Mouse (Mus musculus): ENCODE measurements around the gene Ugt8a. TPM values are rescaled to one million over a fixed set of nuclear protein-coding genes. Genes with fewer than 3 reads are reported as not detected.

Gene Ugt8a
- polyA plus RNA-seq, 1 experiment from 2014 or later = 0.39 TPM

- DNase-seq = no peak
- Histone ChIP-seq H3K27ac (ENCODE audit: low read depth) (no peak overlapping the region), H3K27me3 (ENCODE audit: insufficient read depth, low read length) (no peaks in the 10 kb centered on the region), H3K4me3 (ENCODE audit: low read depth, low read length) (no peak overlapping the region), H3K4me1 (ENCODE audit: insufficient read depth) (no peaks in the 10 kb centered on the region), H3K36me3 (replicated peaks; ENCODE audit: insufficient read depth, low read length) (no peaks in the 10 kb centered on the region), H3K9ac (replicated peaks) (no peak overlapping the region), H3K4me2 (ENCODE audit: low read depth, low read length) (no peak overlapping the region), H3K9me3 (ENCODE audit: low read length) (no peaks in the 10 kb centered on the region)
- no peak for ATAC-seq
- 74% methylated on average over 4 of the region's 4 CpGs for WGBS (ENCODE audit: insufficient replicate concordance)
- no peak for TF ChIP-seq EP300 (IDR thresholded peaks at IDR 0.05; ENCODE audit: low read depth)
- TF ChIP-seq CTCF (IDR thresholded peaks at IDR 0.05; ENCODE audit: low read depth) = no peak
These were observed 110.4 kb downstream of the Ugt8a start for GRCm38 (mm10) chr3:125828051-125828450.

DNA sequence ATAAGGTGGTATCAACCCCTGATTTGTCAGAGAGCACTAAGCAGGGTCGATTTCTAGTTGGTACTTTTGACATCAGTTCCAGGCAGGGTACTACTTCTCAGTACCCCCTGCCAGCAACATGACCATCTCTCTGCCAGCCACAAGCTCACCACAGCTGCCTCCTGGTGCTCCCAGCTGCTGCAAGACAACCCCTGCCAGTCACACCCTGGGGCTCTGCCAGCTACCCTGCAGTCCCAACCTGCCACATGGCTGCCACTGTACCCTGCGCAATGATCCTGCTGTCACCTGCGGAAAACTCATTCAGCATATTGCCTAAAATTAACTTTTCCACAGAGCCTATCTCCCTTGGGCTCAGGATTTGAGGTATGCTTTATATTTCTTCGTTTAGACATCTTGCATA lies 111.2 kb downstream of the Ugt8a start:
- ATAC-seq = no peak
- Histone ChIP-seq H3K9me3 (ENCODE audit: low read length) (no peaks in the 10 kb centered on the region), H3K36me3 (replicated peaks; ENCODE audit: insufficient read depth, low read length) (no peaks in the 10 kb centered on the region), H3K9ac (replicated peaks) (no peak overlapping the region), H3K4me2 (ENCODE audit: low read depth, low read length) (no peak overlapping the region), H3K4me3 (ENCODE audit: low read depth, low read length) (no peak overlapping the region), H3K27me3 (ENCODE audit: insufficient read depth, low read length) (no peaks in the 10 kb centered on the region), H3K27ac (ENCODE audit: low read depth) (no peak overlapping the region), H3K4me1 (ENCODE audit: insufficient read depth) (no peaks in the 10 kb centered on the region)
- TF ChIP-seq EP300 (IDR thresholded peaks at IDR 0.05; ENCODE audit: low read depth) = no peak
- no peak for TF ChIP-seq CTCF (IDR thresholded peaks at IDR 0.05; ENCODE audit: low read depth)
- DNase-seq = no peak
- WGBS (ENCODE audit: insufficient replicate concordance) = 62% methylated on average over 4 of the region's 4 CpGs

DNA sequence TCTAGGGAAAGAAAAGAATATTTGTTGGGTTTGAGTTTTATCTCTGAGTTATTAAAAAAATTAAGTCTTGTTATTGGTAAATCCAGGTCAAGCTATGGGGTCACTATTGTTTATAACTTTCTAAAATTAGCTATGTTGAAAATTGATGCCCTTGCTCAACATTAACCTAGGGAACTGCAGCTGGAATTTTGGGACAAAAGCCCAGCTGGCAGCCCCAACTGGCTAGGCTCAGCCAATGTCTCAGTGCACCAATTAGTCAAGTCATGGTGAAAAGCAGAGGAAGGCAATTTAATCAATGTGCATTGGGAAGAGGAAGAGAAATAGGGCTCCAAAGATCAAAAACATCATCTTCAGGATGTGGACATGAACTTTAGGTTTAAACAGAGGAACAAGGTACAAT lies 118.7 kb downstream of the Ugt8a start:
- Histone ChIP-seq H3K27ac (ENCODE audit: low read depth) (no peak overlapping the region), H3K4me2 (ENCODE audit: low read depth, low read length) (no peak overlapping the region), H3K4me1 (ENCODE audit: insufficient read depth) (no peaks in the 10 kb centered on the region), H3K9me3 (ENCODE audit: low read length) (no peaks in the 10 kb centered on the region), H3K4me3 (ENCODE audit: low read depth, low read length) (no peak overlapping the region), H3K36me3 (replicated peaks; ENCODE audit: insufficient read depth, low read length) (no peaks in the 10 kb centered on the region), H3K27me3 (ENCODE audit: insufficient read depth, low read length) (no peaks in the 10 kb centered on the region), H3K9ac (replicated peaks) (no peak overlapping the region)
- ATAC-seq (no peak), DNase-seq (no peak)
- TF ChIP-seq EP300 (IDR thresholded peaks at IDR 0.05; ENCODE audit: low read depth) (no peak), CTCF (IDR thresholded peaks at IDR 0.05; ENCODE audit: low read depth) (no peak)
